Mouse (Mus musculus) ovary, postnatal 10 days (tissue): ENCODE data around the gene Fam216a.
"Not testable (repeated sequence)": the region's sequence is repeated elsewhere in the genome, so short reads cannot be mapped to it uniquely, and the experiment has no call there.

ENCODE experiments used
- DNase-seq: peaks from one replicate; pipeline ENCODE4 v3.0.0; 2022; ENCODE audit warnings: low spot score

Fam216a gene

GRCm38 (mm10) chr5:122320205-122320781 is 51.9 kb downstream of the Fam216a start:
- no peak for DNase-seq

- no peak for DNase-seq
Measured at GRCm38 (mm10) chr5:122319474-122320204, 52.5 kb downstream of the Fam216a start.

DNA sequence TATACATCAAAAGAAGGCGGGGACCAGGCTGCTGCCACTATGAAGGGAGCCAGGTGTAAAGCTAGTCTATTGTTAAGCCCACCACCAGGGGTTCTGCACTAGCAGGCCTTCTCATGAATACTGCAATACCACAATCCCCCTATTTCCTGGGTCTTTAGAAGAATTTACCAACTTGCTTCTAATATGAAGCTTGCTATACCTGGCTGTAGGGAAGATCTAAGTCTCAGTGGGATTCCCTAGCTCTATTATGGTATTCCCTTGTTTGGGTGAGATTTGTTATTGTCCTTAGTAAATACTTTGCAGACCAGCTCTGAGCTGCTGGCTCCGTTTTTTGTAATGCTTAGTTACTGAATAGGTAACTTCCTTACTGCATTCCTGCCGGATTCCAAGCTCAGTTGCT is 53.2 kb downstream of the Fam216a start:
- not testable (repeated sequence) for DNase-seq

DNA sequence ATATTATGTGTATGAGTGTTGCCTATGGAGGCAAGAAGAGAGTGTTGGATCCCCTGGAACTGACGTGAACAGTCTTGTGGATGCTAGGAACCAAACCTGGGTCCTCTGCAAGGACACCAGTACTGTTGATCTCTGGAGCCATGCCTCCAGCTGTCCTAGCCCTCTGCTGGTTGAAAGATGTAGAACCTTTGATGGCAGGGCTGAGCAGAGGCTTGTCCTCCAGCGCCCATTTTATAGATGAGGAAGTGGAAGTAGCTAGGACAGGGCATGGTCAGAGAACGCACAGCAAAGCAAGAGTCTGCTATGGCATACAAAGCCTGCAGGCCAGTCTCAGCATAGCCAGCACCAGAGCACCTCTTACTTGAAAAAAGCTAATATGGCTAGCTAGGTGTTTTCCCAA is 54.1 kb downstream of the Fam216a start:
- no peak for DNase-seq

DNA sequence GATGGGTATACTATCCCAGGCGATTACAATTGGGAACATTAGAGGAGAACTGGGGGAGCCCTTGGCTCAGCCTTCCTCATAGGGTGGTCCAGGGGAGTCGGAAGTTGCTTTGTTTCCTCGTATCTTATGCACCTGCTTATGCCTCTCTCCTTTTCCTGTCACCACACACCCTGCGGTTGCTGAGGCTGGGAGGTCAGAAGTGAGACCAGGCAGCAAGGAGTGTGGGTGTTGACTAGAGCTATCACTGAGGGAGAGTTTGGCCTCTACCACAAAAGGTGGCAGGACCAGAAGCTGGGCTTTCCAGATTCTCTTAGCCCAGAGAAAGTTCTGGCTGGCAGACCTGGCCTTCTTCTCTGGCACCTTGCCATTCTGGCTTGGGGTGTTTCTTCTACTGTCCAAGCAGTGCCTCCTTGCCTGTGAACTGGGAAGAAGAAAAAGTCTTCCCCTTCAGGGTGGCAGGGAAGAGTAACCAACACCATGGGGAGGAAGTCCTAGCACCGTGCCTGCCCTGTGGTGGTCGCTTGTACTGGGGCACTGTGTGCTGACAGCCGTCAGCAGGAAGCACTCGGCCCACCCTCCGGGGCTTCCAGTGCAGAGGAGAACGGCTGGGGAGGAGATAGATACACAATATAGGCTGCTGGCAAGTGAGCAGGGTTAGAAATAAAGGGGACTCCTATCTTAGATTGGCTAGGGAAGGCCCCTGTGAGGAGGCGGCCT is 54.7 kb downstream of the Fam216a start:
- no peak for DNase-seq

DNA sequence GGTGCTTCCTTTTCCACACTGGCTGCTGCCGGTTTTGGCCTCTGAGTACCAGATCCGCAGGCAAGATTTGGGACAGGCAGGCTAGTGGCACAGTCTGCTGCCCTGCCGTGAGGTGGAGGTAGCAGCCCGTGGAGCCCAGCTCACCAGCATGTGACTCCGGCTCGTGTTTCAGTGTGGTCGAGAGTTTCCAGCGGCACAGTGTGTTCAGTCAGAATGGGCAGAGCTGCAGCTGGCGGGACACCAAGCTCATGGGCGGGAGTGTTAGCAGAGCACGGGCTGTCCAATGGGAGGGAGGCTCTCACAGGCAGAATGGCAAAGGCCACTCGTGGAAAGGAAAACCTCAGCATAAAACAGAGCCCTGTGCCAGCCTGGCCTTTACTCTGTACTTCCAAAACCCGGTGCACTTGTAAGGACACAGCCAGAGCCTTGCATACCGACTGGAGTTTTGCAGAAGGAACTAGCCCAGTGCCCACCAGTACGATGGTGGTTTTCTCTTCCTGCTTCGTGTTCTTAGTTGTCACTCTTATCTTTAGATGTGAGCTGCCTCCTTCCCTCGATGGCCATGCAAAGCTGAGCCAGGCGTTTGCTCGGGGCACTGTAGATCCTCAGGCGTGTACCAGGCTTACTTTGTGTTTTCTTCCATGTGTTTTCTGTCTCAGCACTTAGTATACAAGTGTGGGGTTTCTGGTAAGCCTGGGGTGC is 57.0 kb downstream of the Fam216a start:
- peak; percentile 41 for DNase-seq
